Mouse (Mus musculus): ENCODE results near the gene Psme1.

- TF ChIP-seq CTCF (IDR thresholded peaks at IDR 0.05; ENCODE audit: low read depth) (peak; percentile 38), EP300 (IDR thresholded peaks at IDR 0.05; ENCODE audit: low read depth) (peak; percentile 57)
Measured at GRCm38 (mm10) chr14:55559799-55560201, 18.1 kb upstream of the Psme1 start, which contains the start of gene Dcaf11.
